Mouse (Mus musculus) MEL (cell line): ENCODE results near the gene Zfp334. TPM values are rescaled to one million over a fixed set of nuclear protein-coding genes. Genes with fewer than 3 reads are reported as not detected.

ENCODE experiments used
- DNase-seq: peaks from one replicate; pipeline ENCODE4 v3.0.0; 2011; ENCODE audit warnings: low read depth, low spot score
- H3K27ac ChIP-seq: 2 replicates; pipeline ENCODE4 v1.5.1; 2012; ENCODE audit warnings: low read depth, mild to moderate bottlenecking, control low read depth, low read length, moderate library complexity; ENCODE audit not compliant: control insufficient read depth
- H3K27me3 ChIP-seq, 2 experiments: fragments of 150-350 bp in 1 of 2; sonication (generic) in 1 of 2; 2 replicates each; pipeline ENCODE4 v1.6.1; 2012; ENCODE audit warnings: low read length in 2 of 2, mild to moderate bottlenecking in 2 of 2, improper control_type of control experiment in 1 of 2, moderate library complexity in 1 of 2; ENCODE audit not compliant: insufficient read depth in 2 of 2, control insufficient read depth in 1 of 2
- H3K36me3 ChIP-seq, 2 experiments: 2 replicates each; pipeline ENCODE4 v1.6.1; 2012 to 2014; ENCODE audit warnings: low read length in 2 of 2, improper control_type of control experiment in 1 of 2, inconsistent platforms in 1 of 2, mild to moderate bottlenecking in 1 of 2; ENCODE audit not compliant: insufficient read depth in 2 of 2, control insufficient read depth in 1 of 2
- H3K4me1 ChIP-seq, 2 experiments: fragments of 150-350 bp in 1 of 2; sonication (generic) in 1 of 2; 2 replicates each; pipeline ENCODE4 v1.6.1; 2012; ENCODE audit warnings: low read length in 2 of 2, improper control_type of control experiment in 1 of 2, mild to moderate bottlenecking in 1 of 2; ENCODE audit not compliant: insufficient read depth in 2 of 2, control insufficient read depth in 1 of 2
- H3K4me3 ChIP-seq, 2 experiments: fragments of 150-350 bp in 1 of 2; sonication (generic) in 1 of 2; 2 replicates each; pipeline ENCODE4 v1.5.1; 2012; ENCODE audit warnings: low read depth in 2 of 2, low read length in 2 of 2, mild to moderate bottlenecking in 2 of 2, moderate library complexity in 2 of 2, control low read depth in 1 of 2, improper control_type of control experiment in 1 of 2; ENCODE audit not compliant: control insufficient read depth in 1 of 2, insufficient read depth in 1 of 2
- H3K79me2 ChIP-seq: 2 replicates; pipeline ENCODE4 v1.6.1; 2012; ENCODE audit warnings: mild to moderate bottlenecking, low read length, moderate library complexity; ENCODE audit not compliant: control insufficient read depth, poor library complexity, insufficient read depth
- H3K9ac ChIP-seq: 2 replicates; pipeline ENCODE4 v1.6.1; 2012; ENCODE audit warnings: low read depth, mild to moderate bottlenecking, control low read depth, low read length, moderate library complexity; ENCODE audit not compliant: control insufficient read depth, poor library complexity, severe bottlenecking
- H3K9me3 ChIP-seq: fragments of 150-350 bp; sonication (generic); replicated peaks from 2 replicates; pipeline ENCODE4 v1.6.1; 2012; ENCODE audit warnings: mild to moderate bottlenecking, low read length, improper control_type of control experiment, moderate library complexity; ENCODE audit not compliant: insufficient read depth
- CHD1 ChIP-seq: IDR thresholded peaks from 2 replicates; pipeline ENCODE4 v1.6.1; 2012; ENCODE audit warnings: low read depth, mild to moderate bottlenecking, inconsistent platforms, low read length, improper control_type of control experiment
- CTCF ChIP-seq, 3 experiments: IDR thresholded peaks in 2 of 3; conservative IDR thresholded peaks in 1 of 3; 2 replicates each; pipeline ENCODE4 v1.5.1; 2011 to 2012; ENCODE audit warnings: low read length in 3 of 3, low read depth in 2 of 3, mild to moderate bottlenecking in 2 of 3, improper control_type of control experiment in 1 of 3, inconsistent platforms in 1 of 3, mixed read lengths in 1 of 3, moderate library complexity in 1 of 3; ENCODE audit not compliant: control insufficient read depth in 1 of 3, insufficient read depth in 1 of 3, poor library complexity in 1 of 3, severe bottlenecking in 1 of 3
- E2F4 ChIP-seq: IDR thresholded peaks from 2 replicates; pipeline ENCODE4 v1.6.1; 2011; ENCODE audit warnings: low read depth, low read length, improper control_type of control experiment, borderline replicate concordance
- GABPA ChIP-seq: IDR thresholded peaks from 2 replicates; pipeline ENCODE4 v1.6.1; 2012; ENCODE audit warnings: low read depth, mild to moderate bottlenecking, inconsistent platforms, low read length, improper control_type of control experiment, moderate library complexity
- GATA1 ChIP-seq: IDR thresholded peaks from 2 replicates; pipeline ENCODE4 v1.6.1; 2011; ENCODE audit warnings: low read depth, low read length, improper control_type of control experiment
- HCFC1 ChIP-seq: IDR thresholded peaks from 2 replicates; pipeline ENCODE4 v1.6.1; 2012; ENCODE audit warnings: low read depth, mild to moderate bottlenecking, inconsistent platforms, low read length, improper control_type of control experiment, moderate library complexity
- KAT2A ChIP-seq: conservative IDR thresholded peaks from 2 replicates; pipeline ENCODE4 v1.6.1; 2012; ENCODE audit warnings: low read depth, low read length, improper control_type of control experiment, inconsistent platforms
- MAFK ChIP-seq: IDR thresholded peaks from 2 replicates; pipeline ENCODE4 v1.6.1; 2011; ENCODE audit warnings: low read depth, mild to moderate bottlenecking, low read length, improper control_type of control experiment, borderline replicate concordance
- MAZ ChIP-seq: IDR thresholded peaks from 2 replicates; pipeline ENCODE4 v1.6.1; 2012; ENCODE audit warnings: low read depth, mild to moderate bottlenecking, inconsistent platforms, low read length, improper control_type of control experiment
- MXI1 ChIP-seq: IDR thresholded peaks from 2 replicates; pipeline ENCODE4 v1.6.1; 2011; ENCODE audit warnings: mild to moderate bottlenecking, low read depth, low read length, improper control_type of control experiment
- MYB ChIP-seq: IDR thresholded peaks from 2 replicates; pipeline ENCODE4 v1.6.1; 2011; ENCODE audit warnings: mild to moderate bottlenecking, low read depth, low read length, improper control_type of control experiment
- NELFE ChIP-seq: IDR thresholded peaks from 2 replicates; pipeline ENCODE4 v1.6.1; 2011; ENCODE audit warnings: low read depth, low read length, improper control_type of control experiment
- POLR2AphosphoS2 ChIP-seq: IDR thresholded peaks from 2 replicates; pipeline ENCODE4 v1.6.1; 2011; ENCODE audit warnings: low read length, improper control_type of control experiment
- RAD21 ChIP-seq: IDR thresholded peaks from 2 replicates; pipeline ENCODE4 v1.6.1; 2011; ENCODE audit warnings: mild to moderate bottlenecking, low read depth, low read length, improper control_type of control experiment
- SMC3 ChIP-seq: IDR thresholded peaks from 2 replicates; pipeline ENCODE4 v1.6.1; 2011; ENCODE audit warnings: low read depth, low read length, improper control_type of control experiment
- TAL1 ChIP-seq: IDR thresholded peaks from 2 replicates; pipeline ENCODE4 v1.6.1; 2012; ENCODE audit warnings: mild to moderate bottlenecking, inconsistent platforms, low read length, moderate library complexity, mixed read lengths
- TCF12 ChIP-seq: IDR thresholded peaks from 2 replicates; pipeline ENCODE4 v1.6.1; 2014; ENCODE audit warnings: low read depth, mild to moderate bottlenecking, inconsistent platforms, low read length, improper control_type of control experiment, moderate library complexity
- ZNF384 ChIP-seq: IDR thresholded peaks from 2 replicates; pipeline ENCODE4 v1.6.1; 2012; ENCODE audit warnings: low read depth, mild to moderate bottlenecking, inconsistent platforms, low read length, improper control_type of control experiment
- polyA plus RNA-seq, 2 experiments: library from polyadenylated mRNA; stranded (reverse) in 1 of 2; unstranded in 1 of 2; fragments of >175 nt in 1 of 2; fragments of >200 nt in 1 of 2; gene quantifications; 2 replicates each; pipeline versions ENCODE4 v1.2.1 to v1.2.4; 2012; ENCODE audit warnings: low replicate concordance in 2 of 2, low read depth in 1 of 2; ENCODE audit not compliant: insufficient read length in 2 of 2, insufficient read depth in 1 of 2, missing spikeins in 1 of 2
- total RNA-seq: library from RNA; depleted of rRNA; stranded (reverse); fragments of 300-350 nt; gene quantifications from 2 replicates; pipeline ENCODE4 v1.2.3, GENCODE M21; 2012

Zfp334 gene
- total and polyA plus RNA-seq, 3 experiments = not detected

DNA sequence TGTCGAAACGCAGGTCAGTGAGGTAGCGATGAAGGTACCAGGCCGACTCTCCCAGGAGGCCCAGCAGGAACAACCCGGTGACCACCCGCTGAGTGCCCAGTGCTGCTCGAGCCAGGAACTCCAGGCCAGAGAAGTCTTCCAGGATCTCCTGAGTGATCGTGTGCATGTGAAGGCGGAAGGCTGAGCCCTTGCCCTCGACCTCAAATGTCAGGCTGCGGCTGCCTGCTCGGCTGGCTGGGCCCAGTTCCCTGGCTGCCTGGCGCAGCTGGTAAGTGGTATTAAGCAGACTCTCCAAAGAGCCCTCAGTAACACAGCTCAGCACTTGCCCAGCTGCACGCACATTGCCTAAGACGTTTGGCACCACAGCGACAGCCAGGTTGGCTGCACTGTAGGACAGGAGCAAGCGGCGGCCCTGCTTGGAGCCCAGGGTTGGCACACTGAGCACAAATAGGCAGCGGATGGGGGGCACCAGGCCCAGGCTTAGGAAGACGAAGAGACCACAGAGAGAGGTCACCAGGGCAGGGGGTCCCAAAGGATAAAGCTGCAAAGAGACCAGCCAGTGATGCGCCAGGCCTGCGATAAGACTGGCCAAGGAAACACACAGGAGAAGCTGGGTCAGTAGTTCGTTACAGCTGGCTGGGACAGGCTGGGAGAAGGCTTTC is 9.6 kb upstream of the Zfp334 start:
- no peak overlapping the region for H3K27ac ChIP-seq
- no peak overlapping the region for H3K9ac ChIP-seq

DNA sequence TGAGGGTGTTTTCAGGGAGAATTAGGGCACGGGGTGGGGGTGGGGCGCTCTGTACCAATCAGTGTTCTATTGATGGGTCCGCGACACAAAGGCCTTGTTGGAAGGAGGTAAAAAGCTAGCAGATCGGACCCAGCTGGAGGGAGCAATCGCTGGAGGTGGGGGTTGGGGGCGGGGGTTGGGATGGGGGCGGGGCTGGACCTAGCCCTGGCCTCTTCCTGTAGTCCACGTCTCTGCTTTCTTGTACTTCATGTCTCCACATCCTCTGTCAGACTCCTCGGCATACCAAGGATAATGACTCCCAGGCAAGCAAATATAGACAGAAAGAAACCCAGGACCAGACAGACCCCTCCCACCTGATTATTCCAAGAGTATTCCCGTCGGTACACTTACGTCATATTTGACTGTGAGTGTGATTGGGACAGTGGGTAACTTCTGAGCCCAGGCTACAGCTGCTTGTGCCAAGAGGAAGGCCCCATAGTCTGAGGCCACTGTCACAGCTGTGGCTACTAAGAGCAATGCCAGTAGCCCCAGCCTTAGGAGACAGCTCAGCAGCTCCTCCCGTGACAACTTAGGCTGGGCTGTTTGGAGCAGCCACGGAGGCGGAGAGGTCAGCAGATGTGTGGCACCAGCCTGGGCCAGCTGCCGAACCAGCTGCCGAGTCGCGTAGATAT is 8.9 kb upstream of the Zfp334 start:
- H3K9ac ChIP-seq = no peak overlapping the region
- TF ChIP-seq GATA1 = no peak
- TF ChIP-seq E2F4 = no peak
- no peak for TF ChIP-seq POLR2AphosphoS2
- TF ChIP-seq RAD21 = no peak
- H3K9me3 ChIP-seq = no peaks in the 10 kb centered on the region
- no peaks in the 10 kb centered on the region for H3K36me3 ChIP-seq
- peaks cover 0 to 1% of the 10 kb centered on the region in 2 experiments; a peak in 1 of 4 replicates for H3K27me3 ChIP-seq
- no peaks in the 10 kb centered on the region for H3K4me1 ChIP-seq
- H3K27ac ChIP-seq = no peak overlapping the region
- no peak overlapping the region for H3K4me3 ChIP-seq
- H3K79me2 ChIP-seq = no peaks in the 10 kb centered on the region
- no peak for DNase-seq

More for the DNA sequence above, 9.6 kb upstream of the Zfp334 start:
- Histone ChIP-seq H3K27me3 (peaks cover 0 to 1% of the 10 kb centered on the region in 2 experiments; a peak in 1 of 4 replicates), H3K9me3 (no peaks in the 10 kb centered on the region), H3K36me3 (no peaks in the 10 kb centered on the region), H3K79me2 (no peaks in the 10 kb centered on the region)
- no peak for DNase-seq
- no peak for TF ChIP-seq HCFC1
- no peak for TF ChIP-seq SMC3
- no peak for TF ChIP-seq CTCF (IDR thresholded peaks at IDR 0.05 in 2 of 3, conservative IDR thresholded peaks at IDR 0.05 in 1 of 3; ENCODE audit: control insufficient read depth in 1 of 3, insufficient read depth in 1 of 3, low read depth in 2 of 3, low read length in 3 of 3, poor library complexity in 1 of 3, severe bottlenecking in 1 of 3)
- no peak for TF ChIP-seq ZNF384
- no peak for TF ChIP-seq NELFE
- no peak for TF ChIP-seq E2F4
- TF ChIP-seq MAZ = no peak
- TF ChIP-seq TAL1 = no peak
- no peak for TF ChIP-seq TCF12
- TF ChIP-seq KAT2A = no peak
- TF ChIP-seq CHD1 = no peak
- TF ChIP-seq MYB = no peak
- no peak for TF ChIP-seq GABPA
- no peak for TF ChIP-seq MAFK
- TF ChIP-seq MXI1 = no peak
- no peak for TF ChIP-seq POLR2AphosphoS2
- TF ChIP-seq, all 39 proteins: peak for 0
- H3K4me3 ChIP-seq = no peak overlapping the region
- no peaks in the 10 kb centered on the region for H3K4me1 ChIP-seq
